Mouse (Mus musculus) right cerebral cortex, postnatal 25 days (tissue): ENCODE results near the gene Ms4a4a.

Experiments
- DNase-seq: peaks from one replicate; pipeline ENCODE4 v3.0.0; 2022

The Ms4a4a gene

DNA sequence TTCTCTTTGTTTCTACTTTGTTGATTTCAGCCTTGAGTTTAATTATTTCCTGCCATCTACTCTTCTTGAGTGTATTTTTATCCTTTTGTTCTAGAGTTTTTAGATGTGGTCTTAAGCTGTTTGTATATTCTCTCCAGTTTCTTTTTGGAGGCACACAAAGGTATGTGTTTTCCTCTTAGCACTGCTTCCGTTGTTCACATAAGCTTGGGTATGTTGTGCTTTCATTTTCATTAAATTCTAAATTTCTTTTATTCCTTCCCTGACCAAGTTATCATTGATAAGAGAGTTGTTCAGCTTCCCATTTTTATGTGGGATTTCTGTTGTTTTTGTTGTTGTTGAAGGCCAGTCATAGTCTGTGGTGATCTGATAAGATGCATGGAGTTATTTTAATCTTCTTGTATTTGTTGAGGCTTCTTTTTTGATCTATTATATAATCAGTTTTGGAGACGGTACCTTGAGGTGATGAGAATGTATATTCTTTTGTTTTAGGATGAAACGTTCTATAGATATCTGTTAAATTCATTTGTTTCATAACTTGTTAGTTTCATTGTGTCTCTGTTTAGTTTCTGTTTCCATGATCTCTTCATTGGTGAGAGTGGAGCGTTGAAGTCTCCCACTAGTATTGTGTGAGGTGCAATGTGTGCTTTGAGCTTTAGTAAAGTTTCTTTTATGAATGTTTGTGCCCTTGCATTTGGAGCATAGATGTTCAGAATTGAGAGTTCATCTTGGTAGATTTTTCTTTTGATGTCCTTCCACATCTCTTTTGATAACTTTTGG lies 59.9 kb downstream of the Ms4a4a start:
- no peak for DNase-seq
